Mouse (Mus musculus): Measurements from ENCODE around the gene Cdc42ep4.

The Cdc42ep4 gene

DNA sequence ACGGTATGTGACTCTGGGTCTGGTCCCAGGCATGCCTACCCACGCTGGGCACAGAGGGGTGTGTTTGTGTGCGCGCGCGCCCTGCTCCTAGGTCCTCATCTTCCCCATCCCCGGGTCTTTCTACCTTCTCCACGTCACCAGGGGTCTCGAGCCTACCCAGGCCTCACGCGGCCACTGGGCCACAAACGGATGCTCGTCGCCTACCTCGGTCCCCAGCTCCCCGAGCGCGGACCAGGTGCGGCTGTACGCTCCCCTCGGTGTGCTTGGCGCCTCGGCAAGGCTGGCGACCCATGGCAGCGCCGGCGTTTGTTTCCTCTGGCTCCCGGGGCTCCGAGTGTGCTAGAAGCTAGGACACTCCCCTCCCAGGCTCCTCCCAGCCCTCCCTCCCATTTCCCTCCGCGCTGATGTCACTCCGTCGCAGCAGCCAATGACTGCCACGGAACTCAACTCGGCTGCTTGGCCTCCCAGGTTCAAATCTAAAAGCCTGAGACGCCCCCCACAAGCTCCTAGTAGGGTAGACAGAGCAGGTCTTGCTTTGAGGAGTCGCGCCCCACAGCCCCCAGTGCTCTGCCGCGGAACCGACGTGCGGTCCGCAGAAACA lies at the start of gene Cdc42ep4:
TSS of gene Cdc42ep4 (minus strand) at position 398 of the 601 bp plus-strand sequence.
- ChIA-PET CTCF (interaction anchor here (0.5 to 2.7 kb wide), 21 partner anchors 9 to 917 kb away, joined by 3 to 16 read pairs (median 4); partner anchors contain the start of gene Rpl38 (in 1 of the 4)), POLR2A (interaction anchor here (0.6 to 6.4 kb wide), 110 partner anchors 9 to 1044 kb away, joined by 3 to 139 read pairs (median 5); partner anchors contain the start of genes Cpsf4l (in 4 of the 4), D11Wsu47e (in 4 of the 4), Fam104a (in 4 of the 4) and Btbd17 (in 1 of the 4))

DNA sequence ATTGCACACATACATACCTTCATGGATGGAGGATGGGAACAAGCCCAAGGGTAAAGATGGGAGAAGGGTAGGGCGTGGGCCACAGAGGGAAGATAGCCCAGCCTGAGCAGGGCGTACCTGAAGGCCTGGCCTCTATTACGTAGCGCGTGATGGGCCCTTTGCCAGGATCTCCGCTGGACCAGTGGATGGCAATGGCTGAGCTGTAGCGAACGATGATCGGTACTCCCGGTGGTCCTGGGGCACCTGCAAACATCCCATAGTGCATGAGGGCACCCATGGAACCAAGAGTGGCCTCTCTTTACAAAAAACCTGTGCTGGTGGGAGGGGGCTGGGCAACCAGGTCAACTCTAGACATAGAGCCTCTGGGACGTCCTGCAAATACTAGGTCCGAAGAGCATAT lies 48.3 kb upstream of the Cdc42ep4 start:
- ChIA-PET CTCF (interaction anchor here in 1 of 4 experiments (2.1 kb wide), 1 partner anchor 11 kb away, joined by 6 read pairs; no protein-coding TSS in a partner anchor), POLR2A (no interaction called here)

DNA sequence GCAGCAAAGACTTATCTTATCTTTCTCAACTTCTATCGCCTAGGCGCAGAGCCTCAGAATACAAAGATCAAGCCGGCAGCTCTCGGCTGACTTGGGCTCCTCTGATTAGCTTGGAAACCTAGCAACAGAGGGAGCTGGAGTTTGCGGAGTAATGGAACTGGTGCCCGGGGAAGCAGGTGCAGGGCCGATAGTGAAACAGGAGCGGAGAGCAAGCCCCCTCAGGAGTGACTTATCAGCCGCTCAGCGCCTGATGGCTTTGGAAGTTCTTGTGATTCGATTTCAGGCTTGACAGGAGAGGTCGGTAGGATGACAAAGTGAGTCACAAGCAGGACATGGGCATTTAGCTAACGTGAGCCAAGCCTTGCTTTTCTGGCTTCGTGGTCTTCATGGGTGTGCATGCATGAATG lies 47.4 kb upstream of the Cdc42ep4 start:
- CTCF ChIA-PET: interaction anchor here in 2 of 4 experiments (0.6 to 2.1 kb wide), 2 partner anchors 12 to 307 kb away, joined by 3 to 6 read pairs; no protein-coding TSS in a partner anchor
- POLR2A ChIA-PET: interaction anchor here in 2 of 4 experiments (0.9 to 1.8 kb wide), 5 partner anchors 11 to 89 kb away, joined by 3 to 5 read pairs (median 3); partner anchors contain the start of genes Cdc42ep4 (in 1 of the 2) and Cpsf4l (in 1 of the 2)

- ChIA-PET POLR2A (interaction anchor here in 2 of 4 experiments (1.0 to 2.5 kb wide), 9 partner anchors 10 to 88 kb away, joined by 3 to 10 read pairs (median 4); partner anchors contain the start of genes Cdc42ep4 (in 2 of the 2) and Cpsf4l (in 2 of the 2)), CTCF (interaction anchor here in 3 of 4 experiments (0.9 to 2.1 kb wide), 3 partner anchors 13 kb away, joined by 4 to 7 read pairs (median 6); no protein-coding TSS in a partner anchor)
These were observed 46.3 kb upstream of the Cdc42ep4 start for GRCm38 (mm10) chr11:113798011-113798410.

GRCm38 (mm10) chr11:113797014-113797983 lies 45.6 kb upstream of the Cdc42ep4 start:
- POLR2A ChIA-PET: interaction anchor here in 3 of 4 experiments (0.6 to 2.5 kb wide), 11 partner anchors 9 to 611 kb away, joined by 3 to 10 read pairs (median 4); partner anchors contain the start of genes Cdc42ep4 (in 2 of the 3) and Cpsf4l (in 2 of the 3)

DNA sequence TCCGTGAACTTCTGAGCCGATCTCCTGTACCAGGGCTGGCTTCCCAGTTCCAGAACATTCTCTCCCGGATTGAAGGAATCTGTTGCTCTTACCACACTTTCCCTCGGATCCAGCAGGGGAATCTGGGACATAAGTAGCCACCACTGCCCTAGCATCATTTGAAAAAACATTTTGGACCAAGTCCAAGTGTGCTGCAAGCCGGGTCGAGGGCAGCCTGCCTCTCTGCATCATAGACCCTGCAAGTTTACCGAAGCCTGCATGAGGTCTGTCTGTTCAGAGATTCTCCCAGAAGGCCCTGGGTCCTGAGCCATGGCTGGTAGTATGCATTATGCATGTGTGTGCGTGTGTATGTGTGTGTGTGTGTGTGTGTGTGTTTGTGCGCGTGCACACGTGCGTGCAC lies 44.2 kb upstream of the Cdc42ep4 start:
- CTCF ChIA-PET: no interaction called here

More at GRCm38 (mm10) chr11:113797014-113797983, 45.6 kb upstream of the Cdc42ep4 start:
- CTCF ChIA-PET: interaction anchor here in 3 of 4 experiments (0.8 to 2.0 kb wide), 5 partner anchors 14 to 831 kb away, joined by 3 to 7 read pairs (median 4); no protein-coding TSS in a partner anchor

GRCm38 (mm10) chr11:113791357-113792215 lies 39.9 kb upstream of the Cdc42ep4 start:
- CTCF ChIA-PET: no interaction called here
- POLR2A ChIA-PET: interaction anchor here in 2 of 4 experiments (0.6 to 1.0 kb wide), 4 partner anchors 11 to 200 kb away, joined by 3 to 4 read pairs (median 3); partner anchors contain the start of gene Cdc42ep4 (in 1 of the 2)

More for the DNA sequence above, 44.2 kb upstream of the Cdc42ep4 start:
- POLR2A ChIA-PET: interaction anchor here in 1 of 4 experiments (0.7 kb wide), 1 partner anchor 14 kb away, joined by 3 read pairs; no protein-coding TSS in a partner anchor

GRCm38 (mm10) chr11:113789101-113789500 lies 37.4 kb upstream of the Cdc42ep4 start:
- POLR2A ChIA-PET: interaction anchor here in 1 of 4 experiments (0.6 to 1.9 kb wide), 2 partner anchors 9 to 14 kb away, joined by 4 to 7 read pairs; no protein-coding TSS in a partner anchor
- CTCF ChIA-PET: no interaction called here

DNA sequence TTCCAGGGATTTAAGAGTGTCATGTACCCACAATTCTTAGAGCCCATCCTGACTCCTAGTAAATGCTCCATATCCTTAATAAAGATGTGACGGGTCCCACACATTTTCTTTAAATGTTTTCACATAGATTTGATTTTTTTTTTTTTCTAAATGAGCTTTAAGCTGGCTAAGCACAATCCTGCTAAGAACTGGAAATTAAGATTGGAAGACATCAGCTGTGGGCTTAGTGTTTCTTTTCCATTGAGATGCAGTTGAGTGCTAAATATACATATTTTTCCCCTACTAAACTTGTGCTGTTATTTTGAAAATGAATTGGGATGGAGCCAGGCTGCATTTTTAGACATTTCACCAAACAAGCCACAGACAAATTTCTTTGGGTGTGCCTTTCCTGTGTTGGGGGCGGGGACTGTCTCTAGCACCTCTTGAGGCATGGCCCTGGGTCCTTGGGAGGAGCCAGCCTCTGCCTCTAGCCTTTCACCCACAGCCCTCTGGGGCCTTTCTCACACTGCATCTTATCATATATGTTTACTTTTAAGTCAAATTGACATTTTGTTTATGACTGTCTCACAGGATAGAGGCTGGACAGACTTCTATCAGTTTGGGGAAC lies 36.6 kb upstream of the Cdc42ep4 start:
- ChIA-PET CTCF (no interaction called here), POLR2A (interaction anchor here in 2 of 4 experiments (0.5 to 4.2 kb wide), 5 partner anchors 10 to 1278 kb away, joined by 3 to 30 read pairs (median 4); partner anchors contain the start of gene Cdc42ep4 (in 1 of the 2))

GRCm38 (mm10) chr11:113787432-113788182 lies 35.9 kb upstream of the Cdc42ep4 start:
- POLR2A ChIA-PET: interaction anchor here in 2 of 4 experiments (0.5 to 4.2 kb wide), 5 partner anchors 10 to 1278 kb away, joined by 3 to 30 read pairs (median 4); partner anchors contain the start of gene Cdc42ep4 (in 1 of the 2)
- CTCF ChIA-PET: interaction anchor here in 2 of 4 experiments (0.5 to 0.7 kb wide), 2 partner anchors 36 to 76 kb away, joined by 3 to 6 read pairs; partner anchors contain the start of gene Cdc42ep4 (in 1 of the 2)

DNA sequence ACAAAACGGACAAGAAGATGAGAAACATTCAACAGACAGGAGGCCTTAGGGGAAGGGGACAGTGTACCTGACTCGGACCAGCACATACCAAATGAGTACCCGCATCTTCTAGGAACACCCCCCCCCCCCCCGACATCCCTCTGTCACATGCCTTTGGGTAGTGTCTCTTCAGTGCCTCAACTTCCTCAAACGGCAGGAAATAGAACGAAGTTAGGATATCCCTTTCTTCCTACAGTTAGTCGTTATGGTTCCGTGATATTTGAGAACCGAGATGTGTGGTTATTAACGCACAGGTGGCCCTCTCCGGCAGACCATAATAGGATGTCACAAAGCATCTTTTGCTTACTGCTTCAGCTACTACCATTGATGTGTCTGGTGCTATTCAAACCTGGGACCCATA lies 35.3 kb upstream of the Cdc42ep4 start:
- POLR2A ChIA-PET: interaction anchor here in 1 of 4 experiments (1.9 to 4.2 kb wide), 2 partner anchors 11 to 36 kb away, joined by 7 to 30 read pairs; partner anchors contain the start of gene Cdc42ep4

GRCm38 (mm10) chr11:113786395-113786794 lies 34.7 kb upstream of the Cdc42ep4 start:
- CTCF ChIA-PET: interaction anchor here in 2 of 4 experiments (1.1 to 1.6 kb wide), 3 partner anchors 17 to 77 kb away, joined by 3 to 5 read pairs (median 4); no protein-coding TSS in a partner anchor

More for the DNA sequence above, 35.3 kb upstream of the Cdc42ep4 start:
- CTCF ChIA-PET: interaction anchor here in 2 of 4 experiments (0.5 to 0.7 kb wide), 2 partner anchors 35 to 75 kb away, joined by 3 to 6 read pairs; partner anchors contain the start of gene Cdc42ep4 (in 1 of the 2)

DNA sequence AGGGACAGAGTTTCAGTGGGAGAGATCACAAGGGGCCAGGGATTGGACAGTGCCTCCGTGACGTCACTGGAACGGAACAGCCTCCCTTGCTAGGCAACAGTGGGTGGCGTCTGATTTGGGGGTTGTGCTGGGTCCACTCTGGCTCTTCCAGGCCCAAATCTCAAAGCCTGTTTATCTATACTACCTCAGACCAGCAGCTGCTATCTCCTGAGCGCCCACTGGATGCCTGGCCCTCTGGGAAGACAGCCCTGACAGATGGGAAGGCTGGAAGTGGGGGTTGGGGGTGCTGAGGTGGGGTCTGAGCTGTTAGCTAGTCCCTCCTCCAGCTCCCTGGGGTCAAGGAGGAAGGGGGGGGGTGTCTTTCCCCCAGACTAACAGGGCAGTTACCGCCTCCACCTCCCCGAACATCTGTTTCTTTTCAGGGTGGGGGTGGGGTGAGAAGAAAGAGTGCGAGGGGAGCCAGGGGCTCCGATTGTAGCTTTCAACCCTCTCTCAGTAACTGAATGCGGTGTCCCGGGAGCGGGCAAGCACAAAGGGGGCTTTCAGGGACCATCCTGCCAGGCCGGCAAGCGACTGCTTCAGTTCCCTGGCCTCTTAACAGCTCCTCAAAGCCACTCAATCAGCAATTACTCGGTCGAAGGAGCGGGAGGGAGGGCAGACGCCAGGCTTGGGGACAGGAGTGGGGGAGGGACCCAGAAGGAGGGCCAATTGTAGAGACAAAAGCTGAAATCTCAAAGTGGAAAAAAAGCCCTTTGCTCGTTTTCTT lies 33.9 kb upstream of the Cdc42ep4 start:
- ChIA-PET POLR2A (interaction anchor here (0.5 to 4.2 kb wide), 21 partner anchors 11 to 165 kb away, joined by 3 to 30 read pairs (median 4); partner anchors contain the start of genes Cdc42ep4 (in 2 of the 4) and Cpsf4l (in 2 of the 4)), CTCF (interaction anchor here (0.6 to 1.6 kb wide), 9 partner anchors 18 to 553 kb away, joined by 3 to 11 read pairs (median 4); no protein-coding TSS in a partner anchor)

More at GRCm38 (mm10) chr11:113786395-113786794, 34.7 kb upstream of the Cdc42ep4 start:
- POLR2A ChIA-PET: interaction anchor here in 3 of 4 experiments (0.5 to 4.2 kb wide), 14 partner anchors 12 to 1799 kb away, joined by 3 to 30 read pairs (median 4); partner anchors contain the start of genes Cpsf4l (in 2 of the 3) and Cdc42ep4 (in 1 of the 3)

DNA sequence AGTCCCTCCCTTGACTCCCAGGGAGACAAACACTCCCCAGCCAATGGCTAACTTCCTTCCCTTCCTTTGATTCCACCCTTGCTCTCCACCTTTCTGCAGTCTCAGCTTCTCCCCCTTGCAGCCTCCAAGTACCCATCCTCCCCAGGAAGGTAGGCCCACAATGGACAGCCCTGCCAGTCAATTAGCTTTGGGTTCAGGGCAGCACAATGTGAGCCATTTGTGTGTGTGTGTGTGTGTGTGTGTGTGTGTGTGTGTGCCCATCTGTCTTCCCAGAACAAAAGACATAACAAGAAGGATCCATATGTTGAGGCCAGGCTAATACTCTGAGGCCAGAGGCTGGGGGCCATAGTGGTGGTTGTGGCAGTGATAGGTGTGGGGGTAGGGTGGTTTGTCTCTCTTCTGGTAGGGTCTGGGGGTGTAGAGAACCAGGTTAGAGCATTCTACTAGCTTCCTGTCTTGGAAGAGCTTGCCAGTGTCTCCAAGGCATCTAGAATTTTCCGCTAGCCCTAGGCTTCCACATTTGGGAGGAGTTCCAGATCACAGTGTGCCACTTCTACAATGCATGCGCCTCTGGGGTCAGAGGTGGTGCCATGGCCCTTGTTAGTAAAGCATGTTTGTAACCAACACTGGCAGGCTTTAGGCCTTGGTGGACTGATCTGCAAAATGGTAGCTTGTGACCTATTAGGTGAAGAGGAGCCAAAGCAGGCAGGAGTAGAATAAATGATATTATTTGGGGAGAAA lies 33.1 kb upstream of the Cdc42ep4 start:
- ChIA-PET CTCF (interaction anchor here in 3 of 4 experiments (0.6 to 1.6 kb wide), 7 partner anchors 19 to 553 kb away, joined by 3 to 11 read pairs (median 5); no protein-coding TSS in a partner anchor), POLR2A (interaction anchor here (0.6 to 4.2 kb wide), 12 partner anchors 12 to 394 kb away, joined by 3 to 30 read pairs (median 6); partner anchors contain the start of genes Cdc42ep4 (in 2 of the 4) and Cpsf4l (in 1 of the 4))
